Comparison of ENCODE assay signal across 17 mouse cellular contexts in genomic region chr15:82947431-82947830, GRCm38 (mm10). TPM values are rescaled to one million over a fixed set of nuclear protein-coding genes. Genes with fewer than 3 reads are reported as not detected.
DNase-seq lines count a peak whose midpoint lies in the region; TF ChIP-seq lines count a peak whose summit lies in the region.
"Had no signal": no experiment of that assay in that cellular context is flagged by ENCODE, and none has a peak within 500 bp of the region (broad histone marks: within the 10 kb centered on the region; RNA-seq: fewer than 3 reads in every experiment).

No protein-coding gene starts in this region.

- peak; percentile 23 for DNase-seq in gastrocnemius, adult 2 months
- no peak for DNase-seq in gastrocnemius, postnatal 14 days
- DNase-seq in retina, postnatal 1 day, result peak; percentile 64
- DNase-seq in retina, embryonic 14.5 days (ENCODE audit: low spot score), result no peak
- DNase-seq in cerebellum, adult 8-10 months, result peak; percentile 45
- DNase-seq in ovary, adult 18-20 months (ENCODE audit: low spot score), result no peak
- no peak for DNase-seq in adrenal gland, adult (ENCODE audit: inconsistent age in 2 of 2, low spot score in 1 of 2)
- DNase-seq: adrenal gland, postnatal 14 days; liver, postnatal 0 days; lung, postnatal 14 days; midbrain, embryonic 14.5 days; right cerebral cortex, postnatal 4 days; thymus, postnatal 25 days had no signal

- H3K4me3 ChIP-seq in gastrocnemius, adult 2 months, result no peak overlapping the region
- H3K4me3 ChIP-seq: heart, embryonic 12.5 days; limb, embryonic 10.5 days; megakaryocyte, embryonic 14.5 days; neural tube, embryonic 13.5 days had no signal

- intact Hi-C loops in gastrocnemius, adult 2 months (cut with DNase I), result no loop called here
- intact Hi-C loops in gastrocnemius, postnatal 14 days (cut with DNase I; ENCODE audit: low total_unique reads), result no loop called here

- TF ChIP-seq CTCF in gastrocnemius, adult 2 months (IDR thresholded peaks at IDR 0.05), result no peak

- H3K27ac ChIP-seq in gastrocnemius, adult 2 months, result no peak overlapping the region
- H3K27ac ChIP-seq: limb, embryonic 10.5 days; neural tube, embryonic 13.5 days had no signal

RNA-seq across cellular contexts. Expression of gene Tcf20, which starts 40.2 kb away (rescaled TPM):
- total RNA-seq in gastrocnemius, adult 2 months (2021), result 10 to 100 TPM; 28.9 to 33.6 TPM
- 10 to 100 TPM; 21.9 to 26.0 TPM for total RNA-seq in gastrocnemius, postnatal 14 days (2021)

Comparison
In these comparisons a context has a peak if more than half of its experiments do, and no peak if none do; other contexts are left out.
1. DNase-seq: peak in gastrocnemius, adult 2 months (single experiment), retina, postnatal 1 day (single experiment) and cerebellum, adult 8-10 months (single experiment); none in gastrocnemius, postnatal 14 days (single experiment), retina, embryonic 14.5 days (single experiment), ovary, adult 18-20 months (single experiment) and adrenal gland, adult (0 of 2).